Mouse (Mus musculus) ES-Bruce4 (cell line): ENCODE results near the gene Hmgb3.

Source experiments
- CTCF ChIP-seq: IDR thresholded peaks from one replicate; pipeline ENCODE4 v1.8.1; 2011; ENCODE audit warnings: low read depth, low read length
- POLR2A ChIP-seq: IDR thresholded peaks from one replicate; pipeline ENCODE4 v1.8.1; 2011; ENCODE audit warnings: low read length; ENCODE audit not compliant: insufficient read depth

- TF ChIP-seq CTCF, result no peak
- no peak for TF ChIP-seq POLR2A
Measured at GRCm38 (mm10) chrX:71522889-71523288, 32.8 kb upstream of the Hmgb3 start.
